ENCODE assay signal across 11 mouse cellular contexts in the genomic region with DNA sequence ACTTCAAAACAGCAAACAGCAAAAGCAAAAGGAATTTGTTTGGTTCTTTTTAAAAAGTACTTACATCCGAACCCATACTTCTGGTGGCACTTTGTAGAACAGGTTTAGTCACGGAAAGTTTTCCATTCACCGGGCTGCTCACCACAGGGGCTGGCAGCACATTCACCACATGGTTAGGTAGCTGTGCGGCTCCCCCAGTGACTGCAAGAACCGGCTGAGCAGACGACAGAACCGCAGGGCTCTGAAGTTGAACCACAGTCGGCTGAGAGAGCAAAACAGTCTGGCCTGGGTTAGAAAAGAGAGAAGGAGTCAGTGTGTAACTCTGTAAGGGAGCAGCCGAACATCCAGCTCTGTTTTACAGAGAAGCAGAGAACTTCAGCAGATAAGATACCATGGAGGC. TPM values are rescaled to one million over a fixed set of nuclear protein-coding genes. Genes with fewer than 3 reads are reported as not detected.
DNase-seq lines count a peak whose midpoint lies in the region.
"Had no signal": no experiment of that assay in that cellular context is flagged by ENCODE, and none has a peak within 500 bp of the region (broad histone marks: within the 10 kb centered on the region; RNA-seq: fewer than 3 reads in every experiment).

No protein-coding gene starts in this region.

- H3K27me3 ChIP-seq in heart, embryonic 10.5 days (ENCODE audit: insufficient read depth, poor library complexity, severe bottlenecking) = no peaks in the 10 kb centered on the region

- H3K9me3 ChIP-seq in heart, embryonic 10.5 days = no peaks in the 10 kb centered on the region

- no peak overlapping the region for H3K4me3 ChIP-seq in heart, embryonic 10.5 days
- H3K4me3 ChIP-seq: hindbrain, embryonic 10.5 days had no signal

- WGBS in heart, embryonic 10.5 days = 66% methylated on average over 9 of the region's 9 CpGs

- peaks cover 38% of the 10 kb centered on the region for H3K36me3 ChIP-seq in heart, embryonic 10.5 days

- H3K4me1 ChIP-seq in heart, embryonic 10.5 days = peaks cover 16% of the 10 kb centered on the region; the same call in 1 of the 2 replicates
- H3K4me1 ChIP-seq: hindbrain, embryonic 10.5 days had no signal

- H3K27ac ChIP-seq in heart, embryonic 10.5 days = peak overlapping the region; percentile 18; the same call in 1 of the 2 replicates
- H3K27ac ChIP-seq: hindbrain, embryonic 10.5 days had no signal

- DNase-seq in heart, embryonic 10.5 days (ENCODE audit: low spot score) = no peak
- no peak for DNase-seq in heart, adult 8-10 months (ENCODE audit: low spot score)
- peak; percentile 35 for DNase-seq in lung, postnatal 36 days
- DNase-seq in lung, postnatal 14 days = no peak
- DNase-seq in cerebellum, adult 9-11 months = peak; percentile 24
- DNase-seq in kidney, postnatal 36 days = peak; percentile 28
- no peak for DNase-seq in MN1 (ENCODE audit: low spot score)
- DNase-seq: adrenal gland, adult 8-10 months; right cerebral cortex, postnatal 14 days had no signal

RNA-seq across cellular contexts. Expression of gene Atf6, which starts 32.8 kb away (rescaled TPM):
- polyA plus RNA-seq in heart, embryonic 10.5 days (2016; fragmentation: Nextera tagmentation; extraction: Ambion mirVana) = 10.9 and 16.0 TPM in 2 replicates
- 10 to 100 TPM; 70.6 to 81.4 (median 76.4) TPM for total RNA-seq in heart, adult 8-10 months (2022)

RNA-seq across cellular contexts. Expression of gene Gm26620, which starts 50.1 kb away (rescaled TPM):
- 0.67 TPM in 1 of 2 replicates, not detected in the other for polyA plus RNA-seq in heart, embryonic 10.5 days (2016; fragmentation: Nextera tagmentation; extraction: Ambion mirVana)
- under 1 TPM in 3 of 4 experiments, not detected in 1; 0.44 to 0.68 (median 0.57) TPM for total RNA-seq in heart, adult 8-10 months (2022)
- polyA plus RNA-seq: heart, embryonic 14.5 days; hindbrain, embryonic 10.5 days had no signal

RNA-seq across cellular contexts. Expression of gene Dusp12, which starts 50.6 kb away (rescaled TPM):
- 28.9 and 37.9 TPM in 2 replicates for polyA plus RNA-seq in heart, embryonic 10.5 days (2016; fragmentation: Nextera tagmentation; extraction: Ambion mirVana)
- 1 to 10 TPM; 7.6 to 8.9 (median 8.3) TPM for total RNA-seq in heart, adult 8-10 months (2022)

Comparison
In these comparisons a context has a peak if more than half of its experiments do, and no peak if none do; other contexts are left out.
1. DNase-seq: peak in lung, postnatal 36 days (single experiment), cerebellum, adult 9-11 months (single experiment) and kidney, postnatal 36 days (2 of 2); none in heart, embryonic 10.5 days (single experiment), heart, adult 8-10 months (single experiment), lung, postnatal 14 days (single experiment) and MN1 (single experiment).